Mouse (Mus musculus) right cerebral cortex, postnatal 25 days (tissue): Measurements from ENCODE around the gene Gse1.

ENCODE experiments used
- DNase-seq: peaks from one replicate; pipeline ENCODE4 v3.0.0; 2022

Gene Gse1

GRCm38 (mm10) chr8:120276891-120277426, 48.7 kb downstream of the Gse1 start:
- no peak for DNase-seq

GRCm38 (mm10) chr8:120278009-120278408, 49.8 kb downstream of the Gse1 start:
- no peak for DNase-seq

GRCm38 (mm10) chr8:120279418-120279817, 51.2 kb downstream of the Gse1 start:
- no peak for DNase-seq

GRCm38 (mm10) chr8:120281487-120281886, 53.2 kb downstream of the Gse1 start:
- peak; percentile 80 for DNase-seq

- DNase-seq: no peak
Measured at GRCm38 (mm10) chr8:120282465-120282864, 54.2 kb downstream of the Gse1 start.

- no peak for DNase-seq
Measured at GRCm38 (mm10) chr8:120284265-120284664, 56.0 kb downstream of the Gse1 start.

GRCm38 (mm10) chr8:120285033-120285432, 56.8 kb downstream of the Gse1 start:
- no peak for DNase-seq

- DNase-seq: no peak
Measured at GRCm38 (mm10) chr8:120285878-120286277, 57.6 kb downstream of the Gse1 start.

GRCm38 (mm10) chr8:120288122-120288908, 60.1 kb downstream of the Gse1 start:
- no peak for DNase-seq

- DNase-seq: no peak
Measured at GRCm38 (mm10) chr8:120289191-120289590, 60.9 kb downstream of the Gse1 start.

GRCm38 (mm10) chr8:120289698-120290181, 61.5 kb downstream of the Gse1 start:
- DNase-seq: no peak

- DNase-seq: no peak
Measured at GRCm38 (mm10) chr8:120290614-120291013, 62.4 kb downstream of the Gse1 start.

- no peak for DNase-seq
Measured at GRCm38 (mm10) chr8:120291650-120292049, 63.4 kb downstream of the Gse1 start.

- DNase-seq: peak; percentile 63
Measured at GRCm38 (mm10) chr8:120292316-120293107, 64.3 kb downstream of the Gse1 start.

- DNase-seq: no peak
Measured at GRCm38 (mm10) chr8:120293421-120294357, 65.4 kb downstream of the Gse1 start.

GRCm38 (mm10) chr8:120294982-120295870, 67.0 kb downstream of the Gse1 start:
- no peak for DNase-seq

GRCm38 (mm10) chr8:120297000-120297399, 68.7 kb downstream of the Gse1 start:
- no peak for DNase-seq

GRCm38 (mm10) chr8:120298601-120299532, 70.6 kb downstream of the Gse1 start:
- DNase-seq: no peak

GRCm38 (mm10) chr8:120300601-120301141, 72.4 kb downstream of the Gse1 start:
- peak; percentile 66 for DNase-seq
